Comparison of ENCODE assay signal across 21 mouse cellular contexts in the genomic region with DNA sequence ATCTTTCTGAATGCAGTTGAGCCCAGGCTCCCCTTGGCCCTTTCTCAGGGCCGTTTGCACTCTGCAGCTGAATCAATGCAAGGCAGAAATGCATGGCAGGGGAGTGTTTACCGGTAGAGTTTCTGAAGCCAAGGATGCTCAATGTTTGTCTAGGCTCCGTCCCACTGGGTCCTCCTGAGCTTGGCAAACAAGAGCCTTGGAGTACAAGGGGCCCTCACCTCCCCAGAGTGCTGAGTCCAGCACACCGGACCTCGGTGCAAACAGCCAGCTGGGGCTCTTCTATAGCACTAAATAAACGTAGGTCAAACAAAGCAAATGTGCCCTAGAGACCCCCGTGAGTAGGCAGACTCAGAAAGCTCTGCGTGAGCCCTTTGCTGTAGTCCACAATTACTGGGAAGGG.
DNase-seq lines count a peak whose midpoint lies in the region; ATAC-seq and TF ChIP-seq lines count a peak whose summit lies in the region.
"Had no signal": no experiment of that assay in that cellular context is flagged by ENCODE, and none has a peak within 500 bp of the region (broad histone marks: within the 10 kb centered on the region; RNA-seq: fewer than 3 reads in every experiment).

No protein-coding gene starts in this region.

- peak overlapping the region; percentile 68 for H3K27ac ChIP-seq in kidney, embryonic 14.5 days (ENCODE audit: low read depth, low read length)
- no peak overlapping the region for H3K27ac ChIP-seq in kidney, embryonic 16.5 days (ENCODE audit: low read length)
- peak overlapping the region; percentile 53; the same call in 1 of the 2 replicates for H3K27ac ChIP-seq in limb, embryonic 10.5 days
- H3K27ac ChIP-seq: embryonic facial prominence, embryonic 15.5 days; hindbrain, embryonic 14.5 days; liver, embryonic 13.5 days; macrophage had no signal

- no peaks in the 10 kb centered on the region for H3K9me3 ChIP-seq in kidney, embryonic 14.5 days (ENCODE audit: control insufficient read depth, low read length)
- no peaks in the 10 kb centered on the region for H3K9me3 ChIP-seq in kidney, embryonic 16.5 days (ENCODE audit: low read length)
- H3K9me3 ChIP-seq in limb, embryonic 10.5 days (replicated peaks), result no peaks in the 10 kb centered on the region
- H3K9me3 ChIP-seq: G1E; liver, embryonic 13.5 days had no signal

- H3K27me3 ChIP-seq in kidney, embryonic 14.5 days (ENCODE audit: control insufficient read depth, insufficient read depth, low read length), result no peaks in the 10 kb centered on the region
- no peaks in the 10 kb centered on the region for H3K27me3 ChIP-seq in kidney, embryonic 16.5 days (ENCODE audit: insufficient read depth, low read length)
- H3K27me3 ChIP-seq in limb, embryonic 10.5 days (ENCODE audit: low read depth, poor library complexity, severe bottlenecking), result no peaks in the 10 kb centered on the region
- H3K27me3 ChIP-seq: embryonic facial prominence, embryonic 15.5 days; heart, embryonic 12.5 days; liver, embryonic 13.5 days; Patski had no signal

- H3K4me3 ChIP-seq in kidney, embryonic 14.5 days (ENCODE audit: low read length), result no peak overlapping the region
- H3K4me3 ChIP-seq in kidney, embryonic 16.5 days (ENCODE audit: low read length), result no peak overlapping the region
- H3K4me3 ChIP-seq in lung, adult 2 months (replicated peaks; ENCODE audit: extremely low read depth, low read depth, low read length), result no peak overlapping the region
- no peak overlapping the region for H3K4me3 ChIP-seq in limb, embryonic 10.5 days
- H3K4me3 ChIP-seq: embryonic facial prominence, embryonic 15.5 days; heart, embryonic 12.5 days; liver, embryonic 13.5 days had no signal

- TF ChIP-seq POLR2A in lung, adult 2 months (IDR thresholded peaks at IDR 0.05; ENCODE audit: borderline replicate concordance, extremely low read depth, low read depth, low read length), result no peak

- ATAC-seq in kidney, embryonic 14.5 days (ENCODE audit: low FRiP score, low TSS enrichment), result no peak
- no peak for ATAC-seq in kidney, embryonic 16.5 days (ENCODE audit: low FRiP score, low TSS enrichment)
- ATAC-seq: forebrain, embryonic 14.5 days; inflammation-experienced regulatory T-cells, adult 6 months; Patski had no signal

- H3K4me1 ChIP-seq in kidney, embryonic 14.5 days (ENCODE audit: control insufficient read depth, insufficient read depth, low read length), result peaks cover 11% of the 10 kb centered on the region
- peaks cover 21% of the 10 kb centered on the region for H3K4me1 ChIP-seq in kidney, embryonic 16.5 days (ENCODE audit: insufficient read depth, low read length)
- no peaks in the 10 kb centered on the region; the same call in 1 of the 2 replicates for H3K4me1 ChIP-seq in lung, adult 2 months (ENCODE audit: control insufficient read depth, insufficient read depth, low read length)
- H3K4me1 ChIP-seq in limb, embryonic 10.5 days, result peaks cover 28% of the 10 kb centered on the region

- H3K4me2 ChIP-seq in kidney, embryonic 14.5 days (replicated peaks; ENCODE audit: low read depth, low read length), result no peak overlapping the region
- H3K4me2 ChIP-seq in kidney, embryonic 16.5 days (replicated peaks; ENCODE audit: low read depth, low read length), result no peak overlapping the region
- H3K4me2 ChIP-seq: embryonic facial prominence, embryonic 15.5 days; heart, embryonic 12.5 days; hindbrain, embryonic 14.5 days; liver, embryonic 13.5 days had no signal

- 29% methylated on average over 8 of the region's 8 CpGs for WGBS in kidney, embryonic 14.5 days
- 37% methylated on average over 8 of the region's 8 CpGs for WGBS in kidney, embryonic 16.5 days
- 45% methylated on average over 8 of the region's 8 CpGs for WGBS in lung, adult 2 months
- WGBS in limb, embryonic 10.5 days, result 71% methylated on average over 8 of the region's 8 CpGs

- no peak overlapping the region for H3K9ac ChIP-seq in kidney, embryonic 14.5 days (ENCODE audit: low read depth, low read length)
- no peak overlapping the region for H3K9ac ChIP-seq in kidney, embryonic 16.5 days (replicated peaks; ENCODE audit: low read length)
- H3K9ac ChIP-seq: embryonic facial prominence, embryonic 15.5 days; heart, embryonic 12.5 days; hindbrain, embryonic 14.5 days; liver, embryonic 13.5 days had no signal

- no peaks in the 10 kb centered on the region for H3K36me3 ChIP-seq in kidney, embryonic 14.5 days (ENCODE audit: control insufficient read depth, insufficient read depth, low read length)
- H3K36me3 ChIP-seq in kidney, embryonic 16.5 days (ENCODE audit: insufficient read depth, low read length), result no peaks in the 10 kb centered on the region
- no peaks in the 10 kb centered on the region for H3K36me3 ChIP-seq in limb, embryonic 10.5 days
- H3K36me3 ChIP-seq: embryonic facial prominence, embryonic 15.5 days; G1E; heart, embryonic 12.5 days; liver, embryonic 13.5 days had no signal

- TF ChIP-seq CTCF in lung, adult 2 months (IDR thresholded peaks at IDR 0.05; ENCODE audit: insufficient read depth, low read length), result no peak

- DNase-seq in lung, postnatal 25 days (ENCODE audit: low spot score), result peak; percentile 5
- no peak for DNase-seq in lung, adult 2 months
- no peak for DNase-seq in limb, embryonic 10.5 days (ENCODE audit: low spot score)
- peak; percentile 53 for DNase-seq in yolk sac, embryonic 10.5 days (ENCODE audit: low spot score)
- no peak for DNase-seq in frontal cortex, postnatal 10 days (ENCODE audit: low spot score in 2 of 2)
- DNase-seq: B cell, adult 2 months; cerebellum, adult 18-20 months; cerebellum, postnatal 14 days; kidney, adult 9 months; liver, embryonic 13.5 days; thymus, postnatal 14 days had no signal

Comparison
In these comparisons a context has a peak if more than half of its experiments do, and no peak if none do; other contexts are left out.
1. DNase-seq: peak in lung, postnatal 25 days (single experiment) and yolk sac, embryonic 10.5 days (single experiment); none in lung, adult 2 months (single experiment), limb, embryonic 10.5 days (single experiment) and frontal cortex, postnatal 10 days (0 of 2).